Mouse (Mus musculus) lung, embryonic 14.5 days (tissue): ENCODE results near the gene Bnipl. TPM values are rescaled to one million over a fixed set of nuclear protein-coding genes. Genes with fewer than 3 reads are reported as not detected.

Experiments used
- ATAC-seq: fragments of 200-750 bp; cut with Nextera tagmentation; 2 replicates; pipeline ENCODE4 v1.8.0; 2017; ENCODE audit warnings: mild to moderate bottlenecking, moderate TSS enrichment, moderate library complexity; ENCODE audit not compliant: insufficient read depth
- DNase-seq: peaks from one replicate; pipeline ENCODE4 v3.0.0-alpha.2; 2015
- H3K27ac ChIP-seq: fragments of 300-500 bp; sonication (generic); 2 replicates; pipeline ENCODE4 v1.5.1; 2014; ENCODE audit warnings: low read depth, mild to moderate bottlenecking, moderate library complexity
- H3K27me3 ChIP-seq: fragments of 300-500 bp; sonication (generic); 2 replicates; pipeline ENCODE4 v1.6.1; 2014; ENCODE audit warnings: low read length, control low read depth; ENCODE audit not compliant: insufficient read depth
- H3K36me3 ChIP-seq: fragments of 300-500 bp; sonication (generic); 2 replicates; pipeline ENCODE4 v1.6.1; 2014; ENCODE audit warnings: control low read depth; ENCODE audit not compliant: insufficient read depth
- H3K4me1 ChIP-seq: fragments of 300-500 bp; sonication (generic); 2 replicates; pipeline ENCODE4 v1.6.1; 2014; ENCODE audit warnings: antibody characterized with exemption, control low read depth; ENCODE audit not compliant: insufficient read depth
- H3K4me2 ChIP-seq: fragments of 300-500 bp; sonication (generic); 2 replicates; pipeline ENCODE4 v1.6.1; 2014; ENCODE audit warnings: mild to moderate bottlenecking
- H3K4me3 ChIP-seq: fragments of 300-500 bp; sonication (generic); 2 replicates; pipeline ENCODE4 v1.5.1; 2014; ENCODE audit warnings: low read depth, low read length
- H3K9ac ChIP-seq: fragments of 300-500 bp; sonication (generic); 2 replicates; pipeline ENCODE4 v1.6.1; 2014
- H3K9me3 ChIP-seq: fragments of 300-500 bp; sonication (generic); 2 replicates; pipeline ENCODE4 v1.6.1; 2016; ENCODE audit warnings: low read depth, low read length, control low read depth
- CTCF ChIP-seq: IDR thresholded peaks from 2 replicates; pipeline ENCODE4 v1.5.1; 2016; ENCODE audit warnings: antibody characterized with exemption, low read depth
- WGBS: fragments of 180-500 bp; shearing (Covaris S2); extraction: QIAGEN DNeasy Blood & Tissue Kit; methylation state at CpG from one replicate; pipeline ENCODE4 v1.1.7; 2014; 5-methylcytosine and 5-hydroxymethylcytosine counted together
- polyA plus RNA-seq: library from polyadenylated mRNA; unstranded; fragments of >200 nt; fragmentation: Nextera tagmentation; extraction: Ambion mirVana; gene quantifications from 2 replicates; pipeline ENCODE4 v1.2.1, GENCODE M21; 2014

The Bnipl gene
- polyA plus RNA-seq, 1 experiment from 2014 or later, result 5.0 TPM

- no peak for TF ChIP-seq CTCF
- no peaks in the 10 kb centered on the region for H3K27me3 ChIP-seq
- H3K4me3 ChIP-seq, result 0 out of 2 replicates have a peak overlapping the region, but pooled peaks have one; percentile 1
- H3K27ac ChIP-seq, result no peak overlapping the region
- peak overlapping the region; percentile 35 for H3K4me2 ChIP-seq
- ATAC-seq (no peak), DNase-seq (no peak)
- 0 out of 2 replicates have a peak overlapping the region, but pooled peaks have one; percentile 18 for H3K9ac ChIP-seq
- WGBS, result 69% methylated on average over 5 of the region's 5 CpGs
- H3K36me3 ChIP-seq, result peaks cover 21% of the 10 kb centered on the region
- no peaks in the 10 kb centered on the region for H3K9me3 ChIP-seq
- H3K4me1 ChIP-seq, result no peaks in the 10 kb centered on the region
These were observed 632 bp downstream of the Bnipl start for GRCm38 (mm10) chr3:95250361-95250760.

- no peaks in the 10 kb centered on the region for H3K27me3 ChIP-seq
- no peak overlapping the region for H3K4me2 ChIP-seq
- DNase-seq (no peak), ATAC-seq (no peak)
- no peak for TF ChIP-seq CTCF
- no peak overlapping the region for H3K27ac ChIP-seq
- H3K4me3 ChIP-seq, result no peak overlapping the region
- 57% methylated on average over 1 of the region's 1 CpGs for WGBS
- H3K9ac ChIP-seq, result no peak overlapping the region
- H3K9me3 ChIP-seq, result no peaks in the 10 kb centered on the region
- H3K36me3 ChIP-seq, result 0 out of 2 replicates have a peak, but pooled peaks cover 2% of the 10 kb centered on the region
- H3K4me1 ChIP-seq, result no peaks in the 10 kb centered on the region
These were observed 3.2 kb downstream of the Bnipl start for GRCm38 (mm10) chr3:95247660-95248336.

GRCm38 (mm10) chr3:95246465-95247231, 4.3 kb downstream of the Bnipl start:
- Histone ChIP-seq H3K4me1 (no peaks in the 10 kb centered on the region), H3K9me3 (no peaks in the 10 kb centered on the region), H3K4me3 (no peak overlapping the region), H3K27ac (no peak overlapping the region), H3K36me3 (0 out of 2 replicates have a peak, but pooled peaks cover 2% of the 10 kb centered on the region), H3K9ac (no peak overlapping the region), H3K4me2 (no peak overlapping the region), H3K27me3 (no peaks in the 10 kb centered on the region)
- DNase-seq (peak; percentile 53), ATAC-seq (0 out of 2 replicates have a peak, but pooled peaks have one; percentile 25)
- 76% methylated on average over 5 of the region's 5 CpGs for WGBS
- TF ChIP-seq CTCF, result no peak

GRCm38 (mm10) chr3:95243086-95243485, 7.9 kb downstream of the Bnipl start:
- no peak for TF ChIP-seq CTCF
- Histone ChIP-seq H3K9me3 (no peaks in the 10 kb centered on the region), H3K36me3 (peaks cover 5% of the 10 kb centered on the region; the same call in 1 of the 2 replicates), H3K9ac (no peak overlapping the region), H3K4me3 (no peak overlapping the region), H3K4me2 (no peak overlapping the region), H3K27me3 (no peaks in the 10 kb centered on the region), H3K4me1 (no peaks in the 10 kb centered on the region), H3K27ac (no peak overlapping the region)
- no peak for ATAC-seq
- 72% methylated on average over 2 of the region's 2 CpGs for WGBS
- DNase-seq, result no peak

- 68% methylated on average over 7 of the region's 7 CpGs for WGBS
- Histone ChIP-seq H3K9ac (no peak within 1 kb of the TSS), H3K4me1 (no peaks in the 10 kb centered on the region), H3K27me3 (no peaks in the 10 kb centered on the region), H3K36me3 (peaks cover 21% of the 10 kb centered on the region), H3K4me2 (peak within 1 kb of the TSS; percentile 39), H3K4me3 (0 out of 2 replicates have a peak within 1 kb of the TSS, but pooled peaks have one; percentile 6), H3K9me3 (no peaks in the 10 kb centered on the region), H3K27ac (no peak within 1 kb of the TSS)
- ATAC-seq, result no peak
- TF ChIP-seq CTCF, result no peak
- no peak for DNase-seq
These were observed 9.5 kb downstream of the Bnipl start, which contains the start of gene Gm128 for GRCm38 (mm10) chr3:95241498-95241897. Gene Gm128 (minus strand): TSS chr3:95241598.

GRCm38 (mm10) chr3:95240900-95241299, 10.1 kb downstream of the Bnipl start:
- peak overlapping the region; percentile 39 for H3K4me2 ChIP-seq
- whole genome bisulfite sequencing, result 20% methylated on average over 17 of the region's 17 CpGs
- no peak for TF ChIP-seq CTCF
- no peaks in the 10 kb centered on the region for H3K27me3 ChIP-seq
- no peaks in the 10 kb centered on the region for H3K9me3 ChIP-seq
- H3K4me1 ChIP-seq, result no peaks in the 10 kb centered on the region
- H3K9ac ChIP-seq, result no peak overlapping the region
- peaks cover 27% of the 10 kb centered on the region for H3K36me3 ChIP-seq
- peak; percentile 38; the same call in 1 of the 2 replicates for ATAC-seq
- H3K27ac ChIP-seq, result no peak overlapping the region
- H3K4me3 ChIP-seq, result 0 out of 2 replicates have a peak overlapping the region, but pooled peaks have one; percentile 6
- DNase-seq, result no peak

GRCm38 (mm10) chr3:95239971-95240370, 11.0 kb downstream of the Bnipl start:
- no peak overlapping the region for H3K4me2 ChIP-seq
- H3K9ac ChIP-seq, result no peak overlapping the region
- peaks cover 35% of the 10 kb centered on the region for H3K36me3 ChIP-seq
- no peaks in the 10 kb centered on the region for H3K4me1 ChIP-seq
- ATAC-seq (no peak), DNase-seq (no peak)
- H3K27me3 ChIP-seq, result no peaks in the 10 kb centered on the region
- no peaks in the 10 kb centered on the region for H3K9me3 ChIP-seq
- H3K4me3 ChIP-seq, result no peak overlapping the region
- 82% methylated on average over 12 of the region's 12 CpGs for WGBS
- H3K27ac ChIP-seq, result no peak overlapping the region
- no peak for TF ChIP-seq CTCF
